Mouse (Mus musculus): ENCODE measurements around the gene Flvcr2.

Flvcr2 gene

DNA sequence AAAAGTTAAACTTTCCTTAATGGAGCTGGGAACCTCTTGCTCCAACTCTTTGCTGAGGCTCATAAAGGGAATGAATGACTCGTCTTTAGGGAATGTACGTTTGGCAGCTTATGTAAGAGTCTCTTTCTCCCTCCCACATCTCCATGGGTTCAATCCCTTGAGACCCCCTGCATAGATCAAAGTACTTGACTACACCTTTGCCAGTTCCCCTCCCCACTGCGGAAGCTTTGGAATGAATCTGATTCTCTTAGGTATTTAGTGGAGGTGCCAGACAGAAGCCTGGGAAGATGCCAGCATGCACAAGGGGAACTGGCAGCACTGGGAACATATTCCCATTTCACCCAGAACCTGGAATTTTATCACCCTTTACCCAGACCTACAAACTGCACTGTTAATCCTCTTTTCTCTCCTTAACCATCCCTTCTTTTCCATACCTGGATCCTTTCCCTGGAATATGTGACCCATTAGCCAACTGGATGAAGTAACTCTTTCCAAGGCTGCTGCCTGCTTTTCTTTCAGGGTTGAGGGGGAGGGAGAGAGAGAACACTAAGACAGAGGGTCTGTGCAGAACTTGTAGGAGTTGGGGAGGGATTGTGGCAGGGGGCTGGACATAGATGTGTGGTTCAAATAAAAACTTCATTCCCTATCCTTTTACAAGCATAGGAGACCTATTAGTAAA is 113.3 kb downstream of the Flvcr2 start:
- DNase-seq (ENCODE audit: low spot score): peak; percentile 5

DNA sequence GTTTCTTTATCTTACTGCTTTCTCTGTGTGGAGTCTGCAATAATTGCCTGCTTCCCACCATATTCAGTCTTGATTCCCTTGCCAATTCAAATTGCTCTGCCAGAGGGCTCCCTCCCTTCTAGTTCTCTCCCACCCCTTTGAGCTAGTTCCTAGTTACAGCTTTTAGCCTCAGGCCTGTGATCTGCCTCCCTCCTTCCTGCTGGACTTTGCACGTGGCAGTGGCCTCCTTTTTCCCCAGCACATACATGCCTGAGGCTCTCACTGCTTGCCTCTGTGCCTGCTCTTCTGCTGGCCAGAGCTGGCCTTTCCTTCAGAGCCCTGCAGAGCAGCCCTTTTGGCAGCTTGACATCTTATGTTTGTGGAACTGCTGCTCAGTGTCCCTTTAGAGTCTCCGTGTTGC is 116.2 kb downstream of the Flvcr2 start:
- peak; percentile 4 for DNase-seq (ENCODE audit: low spot score)
